Mouse (Mus musculus): Measurements from ENCODE around the gene D630023F18Rik.

Gene D630023F18Rik

GRCm38 (mm10) chr1:65112031-65112806 lies 10.8 kb downstream of the D630023F18Rik start:
- DNase-seq (ENCODE audit: low spot score in 2 of 2): peak; percentile 23 to 45

- DNase-seq (ENCODE audit: low spot score in 2 of 2): no peak
Measured at GRCm38 (mm10) chr1:65109756-65110435, 13.1 kb downstream of the D630023F18Rik start.

DNA sequence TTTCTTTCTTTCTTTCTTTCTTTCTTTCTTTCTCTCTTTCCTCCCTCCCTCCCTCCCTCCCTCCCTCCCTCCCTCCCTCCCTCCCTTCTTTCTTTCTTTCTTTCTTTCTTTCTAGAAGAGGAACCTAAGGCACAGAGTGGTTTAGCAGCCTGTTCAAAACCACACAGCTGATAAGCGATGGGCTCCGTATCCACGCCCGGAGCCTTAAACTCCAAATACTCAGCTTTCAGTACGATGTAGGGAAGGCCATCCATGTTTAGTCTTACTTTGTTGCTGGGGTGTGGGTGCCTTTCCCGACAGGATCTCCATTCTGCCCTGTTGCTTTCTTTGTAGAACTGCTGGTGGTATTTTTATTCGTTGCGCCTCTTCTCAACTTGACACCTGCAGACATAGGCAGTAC lies 13.8 kb downstream of the D630023F18Rik start:
- DNase-seq (ENCODE audit: low spot score in 2 of 2): no peak

DNA sequence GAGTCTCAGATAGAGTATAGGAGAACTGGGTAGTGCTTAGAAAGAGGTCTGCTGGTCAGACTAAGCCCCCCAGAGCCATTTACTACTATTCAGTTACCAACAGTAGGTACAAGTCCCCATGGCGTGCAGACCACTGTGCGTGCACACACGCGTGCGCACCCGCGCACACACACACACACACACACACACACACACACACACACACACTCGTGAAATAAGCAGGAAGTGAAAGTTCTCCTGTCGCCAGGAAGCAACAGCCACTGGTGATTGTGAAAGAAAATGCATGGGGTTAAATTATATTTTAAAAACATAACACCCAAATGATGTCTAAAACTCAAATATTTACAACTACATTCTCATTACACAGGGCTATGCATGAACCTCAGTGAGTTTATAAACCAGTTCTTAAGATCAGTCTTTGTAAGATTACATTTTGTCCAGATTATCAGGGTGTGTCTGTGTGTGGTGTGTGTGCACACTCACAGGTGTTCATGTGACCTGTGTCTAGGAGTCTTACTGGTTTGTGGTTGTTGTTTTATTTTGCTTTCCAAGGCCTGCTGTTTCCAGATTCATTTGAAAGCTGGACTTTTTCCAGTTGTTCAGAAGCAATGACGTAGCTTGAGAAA lies 15.2 kb downstream of the D630023F18Rik start:
- no peak for DNase-seq (ENCODE audit: low spot score in 2 of 2)

DNA sequence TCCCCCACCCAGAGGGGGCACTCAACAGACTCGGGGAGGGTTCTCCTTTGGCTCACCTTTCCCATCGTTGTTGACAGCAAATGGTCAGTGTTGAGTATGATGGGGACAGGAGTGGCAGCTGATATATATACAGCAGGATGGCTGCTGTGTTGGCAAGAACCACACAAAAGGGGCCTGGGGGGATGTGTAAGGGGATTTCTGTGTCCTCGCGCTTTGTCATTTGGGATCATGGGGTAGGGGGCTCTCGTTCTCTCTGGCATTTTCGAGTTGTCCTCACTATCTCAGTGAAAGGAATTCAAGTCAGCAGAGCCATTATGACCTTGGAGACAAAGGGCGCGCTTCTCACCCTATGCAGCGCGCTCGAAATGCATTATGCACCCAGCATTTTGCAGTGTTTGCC lies 19.7 kb downstream of the D630023F18Rik start, which contains the start of gene Cryga:
TSS of gene Cryga (minus strand) at position 101 of the 400 bp plus-strand sequence.
- DNase-seq (ENCODE audit: low spot score in 2 of 2): no peak

DNA sequence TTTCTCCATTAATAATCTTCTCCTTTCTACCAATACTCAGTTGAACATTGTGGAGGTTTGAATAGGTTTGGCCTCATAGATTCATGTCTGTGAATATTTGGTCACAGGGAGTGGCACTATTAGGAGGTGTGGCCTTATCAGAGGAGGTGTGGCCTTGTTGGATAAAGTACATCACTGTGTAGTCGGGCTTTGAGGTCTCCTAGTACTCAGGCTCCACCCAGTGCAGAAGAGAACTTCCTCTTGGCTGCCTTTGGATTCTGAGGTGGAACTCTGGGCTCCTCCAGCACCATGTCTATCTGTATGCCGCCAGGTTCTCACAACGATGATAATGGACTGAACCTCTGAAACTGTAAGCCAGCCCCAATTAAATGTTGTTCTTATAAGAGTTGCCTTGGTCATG lies 26.1 kb downstream of the D630023F18Rik start:
- no peak for DNase-seq (ENCODE audit: low spot score in 2 of 2)

GRCm38 (mm10) chr1:65091566-65091965 lies 31.4 kb downstream of the D630023F18Rik start:
- no peak for DNase-seq (ENCODE audit: low spot score in 2 of 2)

DNA sequence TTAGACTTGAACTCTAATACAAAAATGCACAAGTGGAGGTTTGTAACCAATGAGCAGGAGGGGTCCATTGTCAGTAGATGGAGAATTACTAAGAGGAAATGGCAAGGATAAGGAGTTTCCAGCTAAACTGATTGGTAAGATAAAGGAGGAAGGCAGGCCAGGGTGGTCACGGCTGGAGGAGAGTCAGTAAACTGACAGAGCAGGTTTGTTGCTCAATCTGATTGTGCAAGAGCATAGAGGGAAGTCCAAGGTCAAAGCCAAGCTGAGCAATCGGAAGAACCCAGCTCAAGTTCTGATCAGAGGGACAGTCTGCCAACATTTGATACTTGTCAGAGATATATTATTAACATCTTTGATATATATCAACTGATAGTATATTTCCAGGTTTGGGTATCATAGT lies 32.6 kb downstream of the D630023F18Rik start:
- no peak for DNase-seq (ENCODE audit: low spot score in 2 of 2)

DNA sequence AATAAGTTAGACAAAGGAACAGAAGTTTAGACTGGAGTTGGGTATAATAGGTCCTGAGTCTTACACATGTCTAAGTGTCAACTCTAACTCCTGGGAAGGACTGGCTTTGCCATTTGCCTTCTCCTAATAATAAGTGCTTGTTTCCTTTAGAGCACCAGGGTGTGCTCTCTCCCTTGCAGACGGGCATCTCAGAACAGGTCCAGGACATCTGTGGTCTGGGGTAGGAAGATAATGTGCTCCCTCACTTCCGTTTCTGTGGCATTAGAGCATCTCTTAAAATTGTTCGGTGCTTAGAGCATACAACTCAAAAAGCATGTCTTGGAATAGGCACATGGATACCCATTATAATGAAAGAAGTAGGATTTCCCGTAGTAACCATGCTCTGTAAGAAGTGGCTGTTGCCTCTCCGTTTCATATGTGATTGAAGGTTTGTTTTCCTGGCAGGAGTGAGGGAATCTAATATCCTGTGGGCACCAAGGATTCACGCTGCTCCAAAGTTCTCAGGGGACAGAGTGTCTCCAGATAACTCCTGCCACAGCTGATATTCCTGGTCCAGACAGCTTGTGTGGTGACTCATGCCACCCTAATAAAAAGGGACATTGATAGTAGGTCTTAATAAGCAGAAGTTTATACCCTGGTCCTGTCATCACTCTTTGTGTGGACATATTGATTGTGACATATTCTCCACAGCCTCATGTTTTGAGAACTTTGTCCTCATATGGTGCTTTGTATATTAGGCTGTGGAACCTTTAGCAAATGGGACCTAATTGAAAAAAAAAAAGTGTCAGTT lies 34.3 kb downstream of the D630023F18Rik start:
- no peak for DNase-seq (ENCODE audit: low spot score in 2 of 2)

- DNase-seq (ENCODE audit: low spot score in 2 of 2): no peak
Measured at GRCm38 (mm10) chr1:65082188-65082587, 40.8 kb downstream of the D630023F18Rik start, which contains the start of gene Crygb. TSS of gene Crygb (minus strand) at chr1:65082288.

GRCm38 (mm10) chr1:65075607-65076006 lies 47.4 kb downstream of the D630023F18Rik start:
- DNase-seq (ENCODE audit: low spot score in 2 of 2): no peak

- DNase-seq (ENCODE audit: low spot score in 2 of 2): no peak
Measured at GRCm38 (mm10) chr1:65073589-65073988, 49.4 kb downstream of the D630023F18Rik start, which contains the start of gene Crygc. TSS of gene Crygc (minus strand) at chr1:65073689.

DNA sequence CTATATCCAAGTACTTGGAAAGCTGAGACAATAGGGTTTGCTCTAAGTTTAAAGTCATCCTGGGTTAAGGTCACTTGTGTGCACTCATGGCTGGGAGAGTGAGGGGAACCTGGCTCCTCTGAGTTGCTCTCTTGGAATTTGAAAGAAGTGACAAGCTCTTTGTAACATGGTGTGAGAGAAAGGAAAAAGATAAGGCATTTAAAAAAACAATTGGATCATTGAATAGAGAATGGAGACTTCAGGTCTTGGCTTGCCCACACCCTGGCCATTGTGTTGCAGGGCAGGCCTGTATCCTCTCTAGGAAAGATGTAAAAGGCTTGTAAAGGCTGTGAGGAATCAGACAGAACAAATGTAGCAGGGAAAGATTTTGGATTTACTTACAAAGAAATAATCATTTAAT lies 55.2 kb downstream of the D630023F18Rik start:
- no peak for DNase-seq (ENCODE audit: low spot score in 2 of 2)

GRCm38 (mm10) chr1:65064201-65064600 lies 58.8 kb downstream of the D630023F18Rik start:
- no peak for DNase-seq (ENCODE audit: low spot score in 2 of 2)

GRCm38 (mm10) chr1:65063352-65063751 lies 59.7 kb downstream of the D630023F18Rik start, which contains the start of gene Crygd:
TSS of gene Crygd (minus strand) at chr1:65063452.
- DNase-seq (ENCODE audit: low spot score in 2 of 2): no peak
